Comparison of ENCODE assay signal across 12 mouse cellular contexts in genomic region chr1:186959380-186959779, GRCm38 (mm10). TPM values are rescaled to one million over a fixed set of nuclear protein-coding genes. Genes with fewer than 3 reads are reported as not detected.
DNase-seq lines count a peak whose midpoint lies in the region; ATAC-seq and TF ChIP-seq lines count a peak whose summit lies in the region.
"Had no signal": no experiment of that assay in that cellular context is flagged by ENCODE, and none has a peak within 500 bp of the region (broad histone marks: within the 10 kb centered on the region; RNA-seq: fewer than 3 reads in every experiment).

No protein-coding gene starts in this region.

- ATAC-seq in heart, postnatal 0 days (ENCODE audit: insufficient read depth, low read depth) = no peak
- ATAC-seq in midbrain, embryonic 11.5 days (ENCODE audit: low FRiP score) = no peak
- ATAC-seq in stomach, postnatal 0 days (ENCODE audit: low FRiP score, low TSS enrichment) = no peak

- DNase-seq in heart, postnatal 0 days (ENCODE audit: low spot score) = no peak
- DNase-seq in heart, embryonic 10.5 days (ENCODE audit: low spot score) = no peak
- peak; percentile 19 for DNase-seq in midbrain, embryonic 10.5 days (ENCODE audit: low spot score)
- DNase-seq in midbrain, embryonic 11.5 days (ENCODE audit: low spot score, missing footprints) = no peak
- peak; percentile 36 for DNase-seq in adrenal gland, postnatal 25 days
- DNase-seq in stomach, postnatal 0 days (ENCODE audit: low spot score) = no peak
- DNase-seq in right cerebral cortex, postnatal 25 days = no peak
- no peak for DNase-seq in natural killer cell, adult 2 months (ENCODE audit: low spot score in 2 of 2)

- H3K27me3 ChIP-seq in heart, postnatal 0 days (ENCODE audit: control insufficient read depth, insufficient read depth, low read length) = no peaks in the 10 kb centered on the region
- no peaks in the 10 kb centered on the region for H3K27me3 ChIP-seq in heart, embryonic 10.5 days (ENCODE audit: insufficient read depth, poor library complexity, severe bottlenecking)
- H3K27me3 ChIP-seq in midbrain, embryonic 10.5 days (ENCODE audit: low read depth, poor library complexity, severe bottlenecking) = no peaks in the 10 kb centered on the region
- H3K27me3 ChIP-seq in midbrain, embryonic 11.5 days (ENCODE audit: control insufficient read depth, insufficient read depth, low read length) = no peaks in the 10 kb centered on the region
- H3K27me3 ChIP-seq in stomach, postnatal 0 days (ENCODE audit: control insufficient read depth, insufficient read depth, low read length) = no peaks in the 10 kb centered on the region
- H3K27me3 ChIP-seq: embryonic facial prominence, embryonic 12.5 days; limb, embryonic 15.5 days had no signal

- no peak overlapping the region for H3K27ac ChIP-seq in heart, postnatal 0 days (ENCODE audit: low read depth)
- H3K27ac ChIP-seq in heart, embryonic 10.5 days = no peak overlapping the region
- no peak overlapping the region for H3K27ac ChIP-seq in midbrain, embryonic 10.5 days (replicated peaks)
- H3K27ac ChIP-seq in midbrain, embryonic 11.5 days (ENCODE audit: low read depth, low read length) = no peak overlapping the region
- H3K27ac ChIP-seq in stomach, postnatal 0 days (replicated peaks) = no peak overlapping the region
- H3K27ac ChIP-seq: embryonic facial prominence, embryonic 12.5 days; limb, embryonic 15.5 days had no signal

- H3K9me3 ChIP-seq in heart, postnatal 0 days (replicated peaks; ENCODE audit: control insufficient read depth, low read length) = no peaks in the 10 kb centered on the region
- H3K9me3 ChIP-seq in heart, embryonic 10.5 days = no peaks in the 10 kb centered on the region
- no peaks in the 10 kb centered on the region for H3K9me3 ChIP-seq in midbrain, embryonic 10.5 days (replicated peaks)
- H3K9me3 ChIP-seq in midbrain, embryonic 11.5 days (ENCODE audit: control insufficient read depth, low read length) = no peaks in the 10 kb centered on the region
- H3K9me3 ChIP-seq in stomach, postnatal 0 days (ENCODE audit: control insufficient read depth, low read length) = no peaks in the 10 kb centered on the region
- H3K9me3 ChIP-seq: embryonic facial prominence, embryonic 12.5 days; limb, embryonic 15.5 days had no signal

- no peak overlapping the region for H3K4me3 ChIP-seq in heart, postnatal 0 days (ENCODE audit: low read depth, low read length)
- H3K4me3 ChIP-seq in heart, embryonic 10.5 days = no peak overlapping the region
- no peak overlapping the region for H3K4me3 ChIP-seq in midbrain, embryonic 10.5 days
- no peak overlapping the region for H3K4me3 ChIP-seq in midbrain, embryonic 11.5 days (ENCODE audit: low read depth, low read length)
- H3K4me3 ChIP-seq in stomach, postnatal 0 days (ENCODE audit: low read depth, low read length) = no peak overlapping the region
- H3K4me3 ChIP-seq: embryonic facial prominence, embryonic 12.5 days; limb, embryonic 15.5 days had no signal

- no peak for TF ChIP-seq EP300 in heart, postnatal 0 days (IDR thresholded peaks at IDR 0.05; ENCODE audit: low read depth)
- no peak for TF ChIP-seq EP300 in stomach, postnatal 0 days (optimal IDR thresholded peaks at IDR 0.05)

- no peak overlapping the region for H3K9ac ChIP-seq in heart, postnatal 0 days (replicated peaks; ENCODE audit: low read depth, low read length)
- H3K9ac ChIP-seq in midbrain, embryonic 11.5 days (ENCODE audit: low read length) = no peak overlapping the region
- no peak overlapping the region for H3K9ac ChIP-seq in stomach, postnatal 0 days (ENCODE audit: low read length)
- H3K9ac ChIP-seq: embryonic facial prominence, embryonic 12.5 days; limb, embryonic 15.5 days had no signal

- TF ChIP-seq CTCF in heart, postnatal 0 days (IDR thresholded peaks at IDR 0.05; ENCODE audit: low read depth) = peak; percentile 43
- peak; percentile 54 for TF ChIP-seq CTCF in stomach, postnatal 0 days (IDR thresholded peaks at IDR 0.05; ENCODE audit: low read depth)

- H3K4me1 ChIP-seq in heart, postnatal 0 days (ENCODE audit: control insufficient read depth, insufficient read depth) = no peaks in the 10 kb centered on the region
- no peaks in the 10 kb centered on the region for H3K4me1 ChIP-seq in heart, embryonic 10.5 days
- peaks cover 7% of the 10 kb centered on the region; the same call in 1 of the 2 replicates for H3K4me1 ChIP-seq in midbrain, embryonic 10.5 days
- no peaks in the 10 kb centered on the region for H3K4me1 ChIP-seq in midbrain, embryonic 11.5 days (ENCODE audit: control insufficient read depth, insufficient read depth, low read length)
- no peaks in the 10 kb centered on the region for H3K4me1 ChIP-seq in stomach, postnatal 0 days (replicated peaks; ENCODE audit: control insufficient read depth, insufficient read depth)
- H3K4me1 ChIP-seq: embryonic facial prominence, embryonic 12.5 days; limb, embryonic 15.5 days had no signal

- H3K4me2 ChIP-seq in heart, postnatal 0 days (ENCODE audit: low read depth, low read length) = no peak overlapping the region
- H3K4me2 ChIP-seq in midbrain, embryonic 11.5 days = no peak overlapping the region
- no peak overlapping the region for H3K4me2 ChIP-seq in stomach, postnatal 0 days (replicated peaks; ENCODE audit: low read depth)
- H3K4me2 ChIP-seq: embryonic facial prominence, embryonic 12.5 days; limb, embryonic 15.5 days had no signal

- WGBS in heart, postnatal 0 days = 49% methylated on average over 4 of the region's 4 CpGs
- 41% methylated on average over 4 of the region's 4 CpGs for WGBS in heart, embryonic 10.5 days
- WGBS in midbrain, embryonic 10.5 days = 55% methylated on average over 4 of the region's 4 CpGs
- 49% methylated on average over 4 of the region's 4 CpGs for WGBS in midbrain, embryonic 11.5 days
- 47% methylated on average over 4 of the region's 4 CpGs for WGBS in stomach, postnatal 0 days

- H3K36me3 ChIP-seq in heart, postnatal 0 days (replicated peaks; ENCODE audit: control insufficient read depth, insufficient read depth, low read length) = no peaks in the 10 kb centered on the region
- no peaks in the 10 kb centered on the region for H3K36me3 ChIP-seq in heart, embryonic 10.5 days
- H3K36me3 ChIP-seq in midbrain, embryonic 10.5 days = no peaks in the 10 kb centered on the region
- no peaks in the 10 kb centered on the region for H3K36me3 ChIP-seq in midbrain, embryonic 11.5 days (ENCODE audit: control insufficient read depth, insufficient read depth, low read length)
- H3K36me3 ChIP-seq in stomach, postnatal 0 days (ENCODE audit: control insufficient read depth, insufficient read depth, low read length) = no peaks in the 10 kb centered on the region
- H3K36me3 ChIP-seq: embryonic facial prominence, embryonic 12.5 days; limb, embryonic 15.5 days had no signal

RNA-seq across cellular contexts. Expression of gene D1Pas1, which starts 7.8 kb away (rescaled TPM):
- not detected in 2 replicates for total RNA-seq in heart, postnatal 0 days (2014; rRNA removed; ENCODE audit: low replicate concordance)
- 0.05 and 0.10 TPM in 2 replicates for polyA plus RNA-seq in heart, postnatal 0 days (2015; fragmentation: Nextera tagmentation; extraction: Ambion mirVana)
- 0.45 and 0.67 TPM in 2 replicates for polyA plus RNA-seq in heart, embryonic 10.5 days (2016; fragmentation: Nextera tagmentation; extraction: Ambion mirVana)
- polyA plus RNA-seq in midbrain, embryonic 10.5 days (2016; fragmentation: Nextera tagmentation; extraction: Ambion mirVana) = 0.15 and 0.27 TPM in 2 replicates
- 0.10 and 0.15 TPM in 2 replicates for polyA plus RNA-seq in midbrain, embryonic 11.5 days (2014; fragmentation: Nextera tagmentation; extraction: Ambion mirVana)
- not detected in 2 replicates for total RNA-seq in adrenal gland, postnatal 25 days (2021)
- not detected in 2 replicates for polyA plus RNA-seq in stomach, postnatal 0 days (2015; fragmentation: Nextera tagmentation; extraction: Ambion mirVana)
- polyA plus RNA-seq: embryonic facial prominence, embryonic 12.5 days; large intestine, adult 2 months; stomach, embryonic 16.5 days had no signal

Comparison
In these comparisons a context has a peak if more than half of its experiments do, and no peak if none do; other contexts are left out.
1. DNase-seq: peak in midbrain, embryonic 10.5 days (single experiment) and adrenal gland, postnatal 25 days (single experiment); none in heart, postnatal 0 days (single experiment), heart, embryonic 10.5 days (single experiment), midbrain, embryonic 11.5 days (single experiment), stomach, postnatal 0 days (single experiment), right cerebral cortex, postnatal 25 days (single experiment) and natural killer cell, adult 2 months (0 of 2).